Mouse (Mus musculus): Measurements from ENCODE around the gene Micu1. TPM values are rescaled to one million over a fixed set of nuclear protein-coding genes. Genes with fewer than 3 reads are reported as not detected.

Gene Micu1
- polyA plus RNA-seq, 1 experiment from 2014 or later: 79.9 TPM

GRCm38 (mm10) chr10:59892977-59893376 lies 190.7 kb downstream of the Micu1 start:
- Histone ChIP-seq H3K9me3 (no peaks in the 10 kb centered on the region), H3K36me3 (peaks cover 62% of the 10 kb centered on the region), H3K27me3 (no peaks in the 10 kb centered on the region), H3K4me1 (peaks cover 16% of the 10 kb centered on the region), H3K4me2 (replicated peaks) (no peak overlapping the region), H3K4me3 (no peak overlapping the region), H3K9ac (no peak overlapping the region), H3K27ac (no peak overlapping the region)
- WGBS: 43% methylated on average over 6 of the region's 6 CpGs
- ATAC-seq (ENCODE audit: insufficient number of reproducible peaks, insufficient read depth, low FRiP score, low TSS enrichment): no peak

GRCm38 (mm10) chr10:59894251-59895160 lies 192.2 kb downstream of the Micu1 start:
- Histone ChIP-seq H3K27ac (peak overlapping the region; percentile 18; the same call in 1 of the 2 replicates), H3K4me3 (no peak overlapping the region), H3K4me2 (replicated peaks) (no peak overlapping the region), H3K9ac (no peak overlapping the region), H3K9me3 (no peaks in the 10 kb centered on the region), H3K27me3 (no peaks in the 10 kb centered on the region), H3K4me1 (peaks cover 30% of the 10 kb centered on the region), H3K36me3 (peaks cover 66% of the 10 kb centered on the region)
- 78% methylated on average over 25 of the region's 25 CpGs for WGBS
- ATAC-seq (ENCODE audit: insufficient number of reproducible peaks, insufficient read depth, low FRiP score, low TSS enrichment): no peak

- Histone ChIP-seq H3K9me3 (no peaks in the 10 kb centered on the region), H3K9ac (no peak overlapping the region), H3K27me3 (no peaks in the 10 kb centered on the region), H3K36me3 (peaks cover 61% of the 10 kb centered on the region), H3K4me2 (replicated peaks) (no peak overlapping the region), H3K4me3 (no peak overlapping the region), H3K4me1 (peaks cover 40% of the 10 kb centered on the region), H3K27ac (no peak overlapping the region)
- WGBS: 91% methylated on average over 17 of the region's 17 CpGs
- no peak for ATAC-seq (ENCODE audit: insufficient number of reproducible peaks, insufficient read depth, low FRiP score, low TSS enrichment)
These were observed 193.3 kb downstream of the Micu1 start for GRCm38 (mm10) chr10:59895460-59896186.

GRCm38 (mm10) chr10:59896211-59896610 lies 193.9 kb downstream of the Micu1 start:
- Histone ChIP-seq H3K36me3 (peaks cover 58% of the 10 kb centered on the region), H3K9me3 (no peaks in the 10 kb centered on the region), H3K4me3 (no peak overlapping the region), H3K9ac (no peak overlapping the region), H3K27ac (no peak overlapping the region), H3K4me2 (replicated peaks) (no peak overlapping the region), H3K4me1 (peaks cover 40% of the 10 kb centered on the region), H3K27me3 (no peaks in the 10 kb centered on the region)
- no peak for ATAC-seq (ENCODE audit: insufficient number of reproducible peaks, insufficient read depth, low FRiP score, low TSS enrichment)
- 90% methylated on average over 4 of the region's 4 CpGs for WGBS

- peaks cover 51% of the 10 kb centered on the region for H3K36me3 ChIP-seq
- WGBS: 79% methylated on average over 3 of the region's 3 CpGs
- H3K27ac ChIP-seq: peak overlapping the region; percentile 41
- no peak for ATAC-seq (ENCODE audit: insufficient number of reproducible peaks, insufficient read depth, low FRiP score, low TSS enrichment)
- H3K27me3 ChIP-seq: no peaks in the 10 kb centered on the region
- H3K4me1 ChIP-seq: peaks cover 41% of the 10 kb centered on the region
- H3K9ac ChIP-seq: no peak overlapping the region
- H3K4me3 ChIP-seq: no peak overlapping the region
- H3K4me2 ChIP-seq (replicated peaks): no peak overlapping the region
- no peaks in the 10 kb centered on the region for H3K9me3 ChIP-seq
These were observed 194.6 kb downstream of the Micu1 start for GRCm38 (mm10) chr10:59896911-59897331.

GRCm38 (mm10) chr10:59897511-59897910 lies 195.2 kb downstream of the Micu1 start:
- Histone ChIP-seq H3K27ac (peak overlapping the region; percentile 41), H3K27me3 (no peaks in the 10 kb centered on the region), H3K36me3 (peaks cover 45% of the 10 kb centered on the region), H3K4me2 (replicated peaks) (no peak overlapping the region), H3K9ac (no peak overlapping the region), H3K9me3 (no peaks in the 10 kb centered on the region), H3K4me3 (no peak overlapping the region), H3K4me1 (peaks cover 46% of the 10 kb centered on the region)
- ATAC-seq (ENCODE audit: insufficient number of reproducible peaks, insufficient read depth, low FRiP score, low TSS enrichment): no peak
- WGBS: 38% methylated on average over 5 of the region's 5 CpGs

- peak overlapping the region; percentile 97 for H3K27ac ChIP-seq
- peaks cover 54% of the 10 kb centered on the region for H3K4me1 ChIP-seq
- H3K9ac ChIP-seq: no peak overlapping the region
- WGBS: 77% methylated on average over 9 of the region's 9 CpGs
- no peak overlapping the region for H3K4me2 ChIP-seq (replicated peaks)
- H3K27me3 ChIP-seq: no peaks in the 10 kb centered on the region
- peaks cover 39% of the 10 kb centered on the region for H3K36me3 ChIP-seq
- H3K9me3 ChIP-seq: no peaks in the 10 kb centered on the region
- no peak for ATAC-seq (ENCODE audit: insufficient number of reproducible peaks, insufficient read depth, low FRiP score, low TSS enrichment)
- no peak overlapping the region for H3K4me3 ChIP-seq
These were observed 196.0 kb downstream of the Micu1 start for GRCm38 (mm10) chr10:59898180-59898778.

GRCm38 (mm10) chr10:59898935-59899334 lies 196.7 kb downstream of the Micu1 start:
- H3K4me3 ChIP-seq: no peak overlapping the region

GRCm38 (mm10) chr10:59899341-59900173 lies 197.3 kb downstream of the Micu1 start:
- WGBS: 6% methylated on average over 21 of the region's 21 CpGs
- Histone ChIP-seq H3K27ac (peak overlapping the region; percentile 97), H3K9me3 (no peaks in the 10 kb centered on the region), H3K27me3 (no peaks in the 10 kb centered on the region), H3K9ac (peak overlapping the region; percentile 34), H3K4me3 (0 out of 2 replicates have a peak overlapping the region, but pooled peaks have one; percentile 1), H3K4me2 (replicated peaks) (peak overlapping the region; percentile 31), H3K4me1 (peaks cover 60% of the 10 kb centered on the region), H3K36me3 (peaks cover 28% of the 10 kb centered on the region)
- ATAC-seq (ENCODE audit: insufficient number of reproducible peaks, insufficient read depth, low FRiP score, low TSS enrichment): peak; percentile 89

More at GRCm38 (mm10) chr10:59898935-59899334, 196.7 kb downstream of the Micu1 start:
- Histone ChIP-seq H3K9ac (peak overlapping the region; percentile 34), H3K9me3 (no peaks in the 10 kb centered on the region), H3K4me1 (peaks cover 60% of the 10 kb centered on the region), H3K27me3 (no peaks in the 10 kb centered on the region), H3K27ac (peak overlapping the region; percentile 97), H3K36me3 (peaks cover 35% of the 10 kb centered on the region), H3K4me2 (replicated peaks) (peak overlapping the region; percentile 31)
- ATAC-seq (ENCODE audit: insufficient number of reproducible peaks, insufficient read depth, low FRiP score, low TSS enrichment): peak; percentile 2; the same call in 1 of the 2 replicates
- 31% methylated on average over 2 of the region's 2 CpGs for WGBS

- Histone ChIP-seq H3K4me2 (replicated peaks) (peak overlapping the region; percentile 31; the same call in 1 of the 2 replicates), H3K36me3 (peaks cover 27% of the 10 kb centered on the region), H3K4me3 (no peak overlapping the region), H3K4me1 (peaks cover 60% of the 10 kb centered on the region), H3K9ac (peak overlapping the region; percentile 4; the same call in 1 of the 2 replicates), H3K27me3 (no peaks in the 10 kb centered on the region), H3K9me3 (no peaks in the 10 kb centered on the region), H3K27ac (peak overlapping the region; percentile 97)
- ATAC-seq (ENCODE audit: insufficient number of reproducible peaks, insufficient read depth, low FRiP score, low TSS enrichment): no peak
- 39% methylated on average over 4 of the region's 4 CpGs for WGBS
These were observed 197.8 kb downstream of the Micu1 start for GRCm38 (mm10) chr10:59900174-59900435.

- Histone ChIP-seq H3K36me3 (peaks cover 19% of the 10 kb centered on the region), H3K4me2 (replicated peaks) (no peak overlapping the region), H3K9ac (no peak overlapping the region), H3K9me3 (no peaks in the 10 kb centered on the region), H3K4me3 (no peak overlapping the region), H3K4me1 (peaks cover 60% of the 10 kb centered on the region), H3K27ac (peak overlapping the region; percentile 97), H3K27me3 (no peaks in the 10 kb centered on the region)
- WGBS: 44% methylated on average over 4 of the region's 4 CpGs
- no peak for ATAC-seq (ENCODE audit: insufficient number of reproducible peaks, insufficient read depth, low FRiP score, low TSS enrichment)
These were observed 198.7 kb downstream of the Micu1 start for GRCm38 (mm10) chr10:59900939-59901338.
